ENCODE assay signal across 12 mouse cellular contexts in the genomic region with DNA sequence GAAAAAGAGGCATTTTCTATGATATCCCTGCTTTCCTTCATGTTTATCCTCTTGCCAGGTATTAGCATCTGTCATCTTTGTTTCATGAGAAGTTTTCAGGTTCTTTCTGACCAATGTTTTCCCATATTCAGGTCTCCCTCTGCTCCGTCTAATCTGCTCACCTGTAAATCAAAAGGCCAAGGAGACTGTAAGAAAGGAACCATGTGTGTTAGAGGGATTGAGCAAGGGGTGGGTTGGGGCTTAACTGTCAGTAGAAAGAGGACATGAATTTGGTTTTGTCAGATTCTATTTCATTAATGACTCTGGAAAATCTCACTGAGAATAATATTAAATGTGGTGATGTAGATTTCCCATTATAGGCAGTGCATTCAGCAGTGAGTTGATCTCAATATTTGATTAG. TPM values are rescaled to one million over a fixed set of nuclear protein-coding genes. Genes with fewer than 3 reads are reported as not detected.
"Had no signal": no experiment of that assay in that cellular context is flagged by ENCODE, and none has a peak within 500 bp of the region (broad histone marks: within the 10 kb centered on the region; RNA-seq: fewer than 3 reads in every experiment).

No protein-coding gene starts in this region.

- H3K4me3 ChIP-seq: limb, embryonic 12.5 days; liver, embryonic 13.5 days; midbrain, embryonic 10.5 days; myocyte; neural tube, embryonic 15.5 days had no signal

- H3K9me3 ChIP-seq: limb, embryonic 12.5 days; liver, embryonic 13.5 days; midbrain, embryonic 10.5 days; neural tube, embryonic 15.5 days had no signal

- H3K9ac ChIP-seq: limb, embryonic 12.5 days; liver, embryonic 13.5 days; neural tube, embryonic 15.5 days had no signal

- H3K27me3 ChIP-seq: limb, embryonic 12.5 days; liver, embryonic 13.5 days; neural tube, embryonic 15.5 days had no signal

- DNase-seq: kidney, postnatal 25 days; layer of hippocampus, adult 9-11 months; liver, embryonic 13.5 days; midbrain, embryonic 14.5 days; right cerebral cortex, adult 18-20 months; right cerebral cortex, postnatal 25 days had no signal

- H3K36me3 ChIP-seq: limb, embryonic 12.5 days; liver, embryonic 13.5 days; midbrain, embryonic 10.5 days; neural tube, embryonic 15.5 days had no signal

- H3K27ac ChIP-seq: limb, embryonic 12.5 days; liver, embryonic 13.5 days; midbrain, embryonic 10.5 days; neural tube, embryonic 15.5 days; stomach, postnatal 0 days had no signal

- H3K4me1 ChIP-seq: limb, embryonic 12.5 days; liver, embryonic 13.5 days; midbrain, embryonic 10.5 days; neural tube, embryonic 15.5 days had no signal

RNA-seq across cellular contexts. Expression of a gene that starts 45.6 kb away (rescaled TPM):
- polyA plus RNA-seq: kidney, embryonic 16.5 days; liver, embryonic 13.5 days; midbrain, embryonic 10.5 days had no signal
